Mouse (Mus musculus): ENCODE measurements around the gene Ccdc9b. TPM values are rescaled to one million over a fixed set of nuclear protein-coding genes. Genes with fewer than 3 reads are reported as not detected.

Gene Ccdc9b
- total RNA-seq, 4 experiments from 2014 or later: 17.5 to 20.6 (median 18.4) TPM

DNA sequence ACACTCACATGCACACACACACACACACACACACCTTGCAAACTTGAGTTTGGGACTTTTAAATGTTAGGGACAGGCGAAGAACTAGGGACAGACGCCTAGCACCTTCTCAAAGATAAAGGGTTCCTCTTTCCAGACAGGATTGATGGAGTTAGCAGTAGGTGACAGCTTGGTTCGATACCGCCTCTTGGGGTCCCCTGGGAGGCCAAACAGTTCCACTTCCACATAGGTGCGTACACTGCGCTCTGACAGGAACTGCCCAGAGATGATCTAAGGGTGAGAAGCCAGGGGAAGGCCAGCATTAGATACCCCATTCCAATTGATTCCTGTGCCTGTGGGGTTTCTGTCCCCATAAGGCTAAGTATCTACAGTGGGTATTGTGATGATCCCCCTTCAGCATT lies 48.8 kb downstream of the Ccdc9b start:
- no peak for DNase-seq (ENCODE audit: low spot score in 2 of 2)

DNA sequence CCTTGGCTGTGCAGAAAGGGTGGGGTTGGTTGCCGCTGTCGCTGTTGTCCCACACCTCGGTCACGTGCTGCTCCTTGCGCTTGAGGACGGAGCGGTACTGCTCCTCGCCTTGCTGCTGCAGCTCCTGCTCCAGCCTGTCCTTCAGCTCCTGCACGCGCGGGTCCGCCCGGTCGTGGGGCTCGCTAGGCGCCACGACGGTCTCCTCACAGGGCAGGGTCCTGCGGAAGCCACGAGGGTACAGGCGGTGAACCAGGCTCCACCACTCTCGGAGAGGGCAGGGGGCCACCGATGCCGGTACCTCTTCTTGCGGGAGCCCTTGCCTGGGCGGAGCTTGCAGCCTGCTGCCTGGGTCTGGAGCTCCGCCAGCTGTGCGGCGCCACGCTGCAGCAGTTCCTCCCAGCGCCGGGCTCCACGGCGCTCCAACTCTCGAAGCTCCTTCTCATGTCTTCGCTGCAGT lies 51.4 kb downstream of the Ccdc9b start:
- no peak for DNase-seq (ENCODE audit: low spot score in 2 of 2)

DNA sequence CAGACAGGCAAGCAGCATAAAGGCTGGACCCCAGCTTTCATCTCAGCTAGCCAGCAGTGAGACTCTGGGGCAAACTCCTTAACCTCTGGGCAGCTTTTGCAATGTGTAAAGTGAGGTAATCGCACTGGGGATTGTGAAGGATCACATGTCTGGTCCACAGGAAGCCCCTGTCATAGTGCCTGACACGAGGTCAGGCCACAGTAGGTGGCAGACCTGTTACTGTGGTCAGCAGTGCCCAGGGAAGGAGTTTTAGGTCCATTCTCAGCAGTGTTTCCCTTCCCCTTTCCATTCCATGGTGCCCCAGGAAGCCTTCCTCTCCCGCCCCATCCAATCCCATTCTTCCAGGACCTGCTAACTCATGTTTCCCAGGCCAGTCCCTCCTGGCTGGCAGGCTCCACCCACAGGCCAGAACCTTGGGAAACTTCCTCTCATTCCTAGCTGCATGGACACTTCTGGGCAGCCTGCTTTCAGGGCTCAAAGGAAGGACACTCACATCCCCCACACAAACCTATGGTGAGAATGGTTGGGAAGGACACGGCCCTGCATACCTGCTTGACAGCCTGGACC lies 52.7 kb downstream of the Ccdc9b start:
- no peak for DNase-seq (ENCODE audit: low spot score in 2 of 2)

DNA sequence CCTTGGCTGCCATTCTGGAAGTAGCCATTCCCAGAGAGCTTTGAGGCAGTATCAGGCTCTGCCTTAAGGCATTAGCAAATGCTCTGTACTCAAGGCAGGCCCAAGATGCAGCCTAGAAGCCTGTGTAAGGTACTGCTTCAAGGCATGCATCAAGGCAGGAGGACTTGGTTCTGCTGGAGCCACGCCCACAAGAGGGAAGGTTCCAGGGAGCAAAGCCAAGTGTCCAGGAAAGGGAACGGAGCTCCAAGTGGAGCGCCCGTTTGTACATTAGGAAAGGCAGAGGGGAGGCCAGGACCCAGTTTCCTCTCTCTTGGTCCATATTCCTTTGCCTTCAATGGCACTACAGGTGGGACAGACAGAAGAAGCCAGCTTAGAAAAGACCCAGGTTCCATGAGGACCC lies 54.0 kb downstream of the Ccdc9b start:
- DNase-seq (ENCODE audit: low spot score in 2 of 2): no peak

DNA sequence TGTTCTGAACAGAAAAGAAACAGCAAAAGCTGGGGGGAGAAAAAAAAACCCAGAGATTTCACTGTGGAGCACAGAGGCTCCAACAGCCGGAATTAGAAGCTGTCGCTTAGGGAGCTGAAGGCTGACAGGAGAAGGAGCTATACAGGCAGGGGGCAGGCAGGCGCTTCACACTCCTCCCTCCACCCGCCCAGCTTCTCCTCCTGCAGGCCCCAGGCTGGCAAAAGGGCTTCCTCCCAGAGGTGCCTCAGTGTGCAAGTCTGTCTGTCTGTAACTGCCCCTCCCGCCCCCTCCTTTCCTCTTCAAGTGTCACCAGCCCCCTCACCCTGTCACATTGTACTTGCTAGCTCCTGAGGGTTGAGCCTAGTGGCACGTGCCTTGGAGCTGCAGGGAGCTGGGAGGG lies 56.0 kb downstream of the Ccdc9b start:
- no peak for DNase-seq (ENCODE audit: low spot score in 2 of 2)

Other genes starting within 250 kb of the Ccdc9b start
- 1 to 10 TPM; 1.6 to 4.7 (median 1.9) TPM for gene Bmf, start 213.0 kb downstream of the Ccdc9b start, total RNA-seq (2022)
- gene Bub1b, start 164.4 kb downstream of the Ccdc9b start, total RNA-seq (2022): under 1 TPM in 2 of 4 experiments, not detected in 2; 0.13 to 0.38 TPM
- gene Pak6, start 99.4 kb downstream of the Ccdc9b start, total RNA-seq (2022): not detected
- gene Ankrd63, start 58.7 kb downstream of the Ccdc9b start, total RNA-seq (2022): not detected
- gene Plcb2, start 34.2 kb downstream of the Ccdc9b start, total RNA-seq (2022): under 1 TPM in 3 of 4 experiments, not detected in 1; 0.15 to 0.27 (median 0.27) TPM
- 1 to 10 TPM; 5.0 to 7.2 (median 5.2) TPM for gene Inafm2, start 16.9 kb downstream of the Ccdc9b start, total RNA-seq (2022)
- gene Phgr1, start 10.1 kb upstream of the Ccdc9b start, total RNA-seq (2022): not detected
- gene Disp2, start 17.1 kb upstream of the Ccdc9b start, total RNA-seq (2022): under 1 TPM in 2 of 4 experiments, not detected in 2; 0.10 to 0.11 TPM
- under 1 TPM; 0.10 to 0.54 (median 0.44) TPM for gene Knstrn, start 51.3 kb upstream of the Ccdc9b start, total RNA-seq (2022)
- 100 to 1,000 TPM; 121 to 159 (median 140) TPM for gene Ivd, start 99.3 kb upstream of the Ccdc9b start, total RNA-seq (2022)
- gene Bahd1, start 137.7 kb upstream of the Ccdc9b start, total RNA-seq (2022): 1 to 10 TPM; 4.6 to 7.1 (median 5.2) TPM
- gene Chst14, start 163.8 kb upstream of the Ccdc9b start, total RNA-seq (2022): 1 to 10 TPM; 1.0 to 2.3 (median 1.9) TPM